Mouse (Mus musculus) stomach, postnatal 0 days (tissue): ENCODE data around the gene Serinc4. TPM values are rescaled to one million over a fixed set of nuclear protein-coding genes. Genes with fewer than 3 reads are reported as not detected.

Experiments
- ATAC-seq: fragments of 200-750 bp; cut with Nextera tagmentation; 2 replicates; pipeline ENCODE4 v1.8.0; 2017; ENCODE audit not compliant: low FRiP score, low TSS enrichment
- DNase-seq: peaks from one replicate; pipeline ENCODE4 v3.0.0-alpha.2; 2016; ENCODE audit warnings: low spot score
- H3K27ac ChIP-seq: fragments of 300-500 bp; sonication (generic); replicated peaks from 2 replicates; pipeline ENCODE4 v1.5.1; 2014; ENCODE audit warnings: mild to moderate bottlenecking, control low read depth
- H3K27me3 ChIP-seq: fragments of 300-500 bp; sonication (generic); 2 replicates; pipeline ENCODE4 v1.6.1; 2014; ENCODE audit warnings: low read length; ENCODE audit not compliant: control insufficient read depth, insufficient read depth
- H3K36me3 ChIP-seq: fragments of 300-500 bp; sonication (generic); 2 replicates; pipeline ENCODE4 v1.6.1; 2014; ENCODE audit warnings: low read length, mixed read lengths; ENCODE audit not compliant: control insufficient read depth, insufficient read depth
- H3K4me1 ChIP-seq: fragments of 300-500 bp; sonication (generic); replicated peaks from 2 replicates; pipeline ENCODE4 v1.6.1; 2014; ENCODE audit warnings: antibody characterized with exemption; ENCODE audit not compliant: control insufficient read depth, insufficient read depth
- H3K4me2 ChIP-seq: fragments of 300-500 bp; sonication (generic); replicated peaks from 2 replicates; pipeline ENCODE4 v1.6.1; 2014; ENCODE audit warnings: low read depth, mild to moderate bottlenecking, control low read depth, moderate library complexity
- H3K4me3 ChIP-seq: fragments of 300-500 bp; sonication (generic); 2 replicates; pipeline ENCODE4 v1.5.1; 2014; ENCODE audit warnings: low read depth, low read length, control low read depth
- H3K9ac ChIP-seq: fragments of 300-500 bp; sonication (generic); 2 replicates; pipeline ENCODE4 v1.6.1; 2014; ENCODE audit warnings: mild to moderate bottlenecking, low read length, control low read depth, mixed read lengths
- H3K9me3 ChIP-seq: fragments of 300-500 bp; sonication (generic); 2 replicates; pipeline ENCODE4 v1.6.1; 2016; ENCODE audit warnings: low read length; ENCODE audit not compliant: control insufficient read depth
- CTCF ChIP-seq: IDR thresholded peaks from 2 replicates; pipeline ENCODE4 v1.5.1; 2016; ENCODE audit warnings: antibody characterized with exemption, low read depth, mild to moderate bottlenecking, moderate library complexity
- EP300 ChIP-seq: optimal IDR thresholded peaks from 2 replicates; pipeline ENCODE3; 2016; ENCODE audit warnings: antibody characterized with exemption
- WGBS: fragments of 180-500 bp; shearing (Covaris S2); extraction: QIAGEN DNeasy Blood & Tissue Kit; methylation state at CpG from one replicate; pipeline ENCODE4 v1.1.7; 2014; 5-methylcytosine and 5-hydroxymethylcytosine counted together
- polyA plus RNA-seq: library from polyadenylated mRNA; unstranded; fragments of >200 nt; fragmentation: Nextera tagmentation; extraction: Ambion mirVana; gene quantifications from 2 replicates; pipeline ENCODE4 v1.2.1, GENCODE M21; 2015

Serinc4 gene
- polyA plus RNA-seq, 1 experiment from 2014 or later = 0.11 TPM

GRCm38 (mm10) chr2:121444178-121444577 lies 12.4 kb downstream of the Serinc4 start, which contains the start of gene Ell3:
Ell3 (minus strand) TSS chr2:121444278.
- Histone ChIP-seq H3K36me3 (0 out of 2 replicates have a peak, but pooled peaks cover 1% of the 10 kb centered on the region), H3K27ac (no peak within 1 kb of the TSS), H3K27me3 (no peaks in the 10 kb centered on the region), H3K4me3 (peak within 1 kb of the TSS; percentile 41; the same call in 1 of the 2 replicates), H3K9ac (no peak within 1 kb of the TSS), H3K4me1 (0 out of 2 replicates have a peak, but pooled peaks cover 5% of the 10 kb centered on the region), H3K4me2 (peak within 1 kb of the TSS; percentile 91), H3K9me3 (no peaks in the 10 kb centered on the region)
- no peak for TF ChIP-seq EP300
- no peak for TF ChIP-seq CTCF
- DNase-seq = no peak
- WGBS = 79% methylated on average over 1 of the region's 1 CpGs
- no peak for ATAC-seq

GRCm38 (mm10) chr2:121443068-121443349 lies 13.6 kb downstream of the Serinc4 start:
- 10% methylated on average over 8 of the region's 8 CpGs for WGBS
- H3K4me2 ChIP-seq = peak overlapping the region; percentile 91
- peak overlapping the region; percentile 41 for H3K4me3 ChIP-seq
- TF ChIP-seq EP300 (no peak), CTCF (no peak)
- DNase-seq = peak; percentile 48
- 0 out of 2 replicates have a peak, but pooled peaks cover 5% of the 10 kb centered on the region for H3K4me1 ChIP-seq
- peak overlapping the region; percentile 58 for H3K9ac ChIP-seq
- ATAC-seq = no peak; the same call in 1 of the 2 replicates
- no peaks in the 10 kb centered on the region for H3K9me3 ChIP-seq
- peaks cover 6% of the 10 kb centered on the region; the same call in 1 of the 2 replicates for H3K36me3 ChIP-seq
- peak overlapping the region; percentile 63; the same call in 1 of the 2 replicates for H3K27ac ChIP-seq
- H3K27me3 ChIP-seq = no peaks in the 10 kb centered on the region

GRCm38 (mm10) chr2:121442259-121443067 lies 14.1 kb downstream of the Serinc4 start:
- peak overlapping the region; percentile 63; the same call in 1 of the 2 replicates for H3K27ac ChIP-seq
- WGBS = 2% methylated on average over 30 of the region's 30 CpGs
- DNase-seq (peak; percentile 94), ATAC-seq (peak; percentile 92)
- 0 out of 2 replicates have a peak, but pooled peaks cover 5% of the 10 kb centered on the region for H3K4me1 ChIP-seq
- peak overlapping the region; percentile 41 for H3K4me3 ChIP-seq
- peak overlapping the region; percentile 91 for H3K4me2 ChIP-seq
- H3K9ac ChIP-seq = peak overlapping the region; percentile 58
- H3K9me3 ChIP-seq = no peaks in the 10 kb centered on the region
- TF ChIP-seq CTCF (no peak), EP300 (no peak)
- H3K27me3 ChIP-seq = no peaks in the 10 kb centered on the region
- H3K36me3 ChIP-seq = peaks cover 6% of the 10 kb centered on the region; the same call in 1 of the 2 replicates

- ATAC-seq = peak; percentile 27; the same call in 1 of the 2 replicates
- WGBS = 9% methylated on average over 11 of the region's 11 CpGs
- H3K9me3 ChIP-seq = no peaks in the 10 kb centered on the region
Observed at GRCm38 (mm10) chr2:121441800-121442199, 14.8 kb downstream of the Serinc4 start.

GRCm38 (mm10) chr2:121440834-121441605 lies 15.6 kb downstream of the Serinc4 start:
- Histone ChIP-seq H3K27me3 (no peaks in the 10 kb centered on the region), H3K9me3 (no peaks in the 10 kb centered on the region), H3K4me1 (0 out of 2 replicates have a peak, but pooled peaks cover 5% of the 10 kb centered on the region), H3K27ac (no peak overlapping the region), H3K4me2 (no peak overlapping the region), H3K36me3 (peaks cover 6% of the 10 kb centered on the region; the same call in 1 of the 2 replicates), H3K4me3 (no peak overlapping the region), H3K9ac (no peak overlapping the region)
- WGBS = 53% methylated on average over 5 of the region's 5 CpGs
- DNase-seq = no peak
- TF ChIP-seq CTCF (no peak), EP300 (no peak)
- ATAC-seq = no peak

More at GRCm38 (mm10) chr2:121441800-121442199, 14.8 kb downstream of the Serinc4 start:
- Histone ChIP-seq H3K4me1 (0 out of 2 replicates have a peak, but pooled peaks cover 5% of the 10 kb centered on the region), H3K4me2 (peak overlapping the region; percentile 91), H3K4me3 (peak overlapping the region; percentile 41), H3K27me3 (no peaks in the 10 kb centered on the region), H3K36me3 (peaks cover 6% of the 10 kb centered on the region; the same call in 1 of the 2 replicates), H3K9ac (peak overlapping the region; percentile 58), H3K27ac (no peak overlapping the region)
- no peak for DNase-seq
- TF ChIP-seq CTCF (no peak), EP300 (no peak)
